Mouse (Mus musculus) cortical plate, adult 2 months (tissue): ENCODE data around the gene Esm1.

Experiments
- CTCF ChIP-seq: fragments of 200-500 bp; IDR thresholded peaks from 2 replicates; pipeline ENCODE4 v1.5.1; 2011; ENCODE audit warnings: mild to moderate bottlenecking, control low read depth, low read length; ENCODE audit not compliant: insufficient read depth; ENCODE audit errors: extremely low read depth
- POLR2A ChIP-seq: fragments of 200-500 bp; IDR thresholded peaks from 2 replicates; pipeline ENCODE4 v1.6.1; 2011; ENCODE audit warnings: mild to moderate bottlenecking, low read length, control low read depth; ENCODE audit not compliant: insufficient read depth; ENCODE audit errors: extremely low read depth

DNA sequence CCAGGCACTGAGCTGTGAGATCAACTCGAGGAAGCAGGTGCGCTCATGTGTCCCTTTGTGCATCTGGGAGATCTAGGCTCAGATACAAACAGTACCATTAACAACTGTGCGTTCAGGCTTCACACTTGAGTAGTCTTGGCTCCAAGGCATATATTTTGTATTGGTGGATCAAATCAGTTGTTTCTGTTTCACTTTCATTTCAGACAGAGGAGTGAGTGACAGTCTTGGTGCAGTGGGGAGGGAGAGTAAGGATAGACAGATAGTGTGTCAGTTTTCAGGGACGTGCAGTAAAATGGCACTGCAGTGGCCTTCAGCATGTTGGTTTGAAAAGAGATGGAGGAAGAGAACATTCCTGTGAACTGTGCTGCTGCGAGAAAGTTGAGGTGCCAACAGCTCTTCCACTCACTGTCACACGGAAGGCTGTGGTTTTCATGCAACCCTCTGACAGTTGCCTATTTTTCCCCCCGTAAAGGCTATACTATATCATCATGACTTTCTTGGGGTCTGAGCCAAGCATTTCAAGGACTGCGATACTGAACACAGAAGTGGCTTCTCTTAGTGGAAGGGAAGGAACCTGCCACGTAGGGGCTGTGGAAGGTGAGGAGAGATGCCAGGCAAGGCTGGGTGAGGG is 11.5 kb upstream of the Esm1 start:
- no peak for TF ChIP-seq POLR2A
- TF ChIP-seq CTCF, result no peak
